Mouse (Mus musculus): ENCODE data around the gene Cops9. TPM values are rescaled to one million over a fixed set of nuclear protein-coding genes. Genes with fewer than 3 reads are reported as not detected.
A peak's percentile ranks its signal among the peaks of the same experiment; 100 is the strongest.

Gene Cops9
- polyA plus RNA-seq, 1 experiment: 221 TPM

GRCm38 (mm10) chr1:92616046-92616445 lies 25.7 kb downstream of the Cops9 start:
- Histone ChIP-seq H3K27ac (ENCODE audit: insufficient read depth, low read depth, low read length) (no peak overlapping the region), H3K4me1 (ENCODE audit: control insufficient read depth, insufficient read depth, low read length) (no peaks in the 10 kb centered on the region), H3K4me3 (ENCODE audit: insufficient read depth, low read length) (no peak overlapping the region)
- TF ChIP-seq CTCF (IDR thresholded peaks at IDR 0.05; ENCODE audit: low read depth, low read length) (no peak), POLR2A (IDR thresholded peaks at IDR 0.05; ENCODE audit: borderline replicate concordance, low read depth, low read length) (no peak)

- H3K4me1 ChIP-seq (ENCODE audit: control insufficient read depth, insufficient read depth, low read length): no peaks in the 10 kb centered on the region
- TF ChIP-seq CTCF (IDR thresholded peaks at IDR 0.05; ENCODE audit: low read depth, low read length) (no peak), POLR2A (IDR thresholded peaks at IDR 0.05; ENCODE audit: borderline replicate concordance, low read depth, low read length) (no peak)
These were observed 27.3 kb downstream of the Cops9 start for GRCm38 (mm10) chr1:92614516-92614915.

GRCm38 (mm10) chr1:92613175-92613574 lies 28.6 kb downstream of the Cops9 start:
- Histone ChIP-seq H3K27ac (ENCODE audit: insufficient read depth, low read depth, low read length) (no peak overlapping the region), H3K4me3 (ENCODE audit: insufficient read depth, low read length) (no peak overlapping the region), H3K4me1 (ENCODE audit: control insufficient read depth, insufficient read depth, low read length) (no peaks in the 10 kb centered on the region)
- TF ChIP-seq POLR2A (IDR thresholded peaks at IDR 0.05; ENCODE audit: borderline replicate concordance, low read depth, low read length) (no peak), CTCF (IDR thresholded peaks at IDR 0.05; ENCODE audit: low read depth, low read length) (no peak)

More at GRCm38 (mm10) chr1:92614516-92614915, 27.3 kb downstream of the Cops9 start:
- Histone ChIP-seq H3K4me3 (ENCODE audit: insufficient read depth, low read length) (no peak overlapping the region), H3K27ac (ENCODE audit: insufficient read depth, low read depth, low read length) (no peak overlapping the region)

- TF ChIP-seq POLR2A (IDR thresholded peaks at IDR 0.05; ENCODE audit: borderline replicate concordance, low read depth, low read length): no peak
- peak; percentile 96 for TF ChIP-seq CTCF (IDR thresholded peaks at IDR 0.05; ENCODE audit: low read depth, low read length)
- Histone ChIP-seq H3K4me1 (ENCODE audit: control insufficient read depth, insufficient read depth, low read length) (no peaks in the 10 kb centered on the region), H3K27ac (ENCODE audit: insufficient read depth, low read depth, low read length) (no peak overlapping the region), H3K4me3 (ENCODE audit: insufficient read depth, low read length) (no peak overlapping the region)
These were observed 30.8 kb downstream of the Cops9 start for GRCm38 (mm10) chr1:92611008-92611407.

GRCm38 (mm10) chr1:92607711-92608110 lies 34.1 kb downstream of the Cops9 start:
- Histone ChIP-seq H3K4me3 (ENCODE audit: insufficient read depth, low read length) (no peak overlapping the region), H3K4me1 (ENCODE audit: control insufficient read depth, insufficient read depth, low read length) (no peaks in the 10 kb centered on the region), H3K27ac (ENCODE audit: insufficient read depth, low read depth, low read length) (no peak overlapping the region)
- TF ChIP-seq POLR2A (IDR thresholded peaks at IDR 0.05; ENCODE audit: borderline replicate concordance, low read depth, low read length) (no peak), CTCF (IDR thresholded peaks at IDR 0.05; ENCODE audit: low read depth, low read length) (no peak)

- Histone ChIP-seq H3K4me1 (ENCODE audit: control insufficient read depth, insufficient read depth, low read length) (no peaks in the 10 kb centered on the region), H3K4me3 (ENCODE audit: insufficient read depth, low read length) (no peak within 1 kb of the TSS), H3K27ac (ENCODE audit: insufficient read depth, low read depth, low read length) (no peak within 1 kb of the TSS)
- TF ChIP-seq CTCF (IDR thresholded peaks at IDR 0.05; ENCODE audit: low read depth, low read length) (no peak), POLR2A (IDR thresholded peaks at IDR 0.05; ENCODE audit: borderline replicate concordance, low read depth, low read length) (no peak)
These were observed 36.3 kb downstream of the Cops9 start, which contains the start of gene Olfr1410 for GRCm38 (mm10) chr1:92605482-92605881. TSS of gene Olfr1410 (plus strand) at chr1:92605782.

GRCm38 (mm10) chr1:92596019-92596418 lies 45.8 kb downstream of the Cops9 start:
- TF ChIP-seq POLR2A (IDR thresholded peaks at IDR 0.05; ENCODE audit: borderline replicate concordance, low read depth, low read length) (no peak), CTCF (IDR thresholded peaks at IDR 0.05; ENCODE audit: low read depth, low read length) (no peak)
- no peaks in the 10 kb centered on the region for H3K4me1 ChIP-seq (ENCODE audit: control insufficient read depth, insufficient read depth, low read length)
- no peak overlapping the region for H3K27ac ChIP-seq (ENCODE audit: insufficient read depth, low read depth, low read length)
- H3K4me3 ChIP-seq (ENCODE audit: insufficient read depth, low read length): no peak overlapping the region

- TF ChIP-seq CTCF (IDR thresholded peaks at IDR 0.05; ENCODE audit: low read depth, low read length) (no peak), POLR2A (IDR thresholded peaks at IDR 0.05; ENCODE audit: borderline replicate concordance, low read depth, low read length) (no peak)
- Histone ChIP-seq H3K4me3 (ENCODE audit: insufficient read depth, low read length) (no peak within 1 kb of the TSS), H3K27ac (ENCODE audit: insufficient read depth, low read depth, low read length) (no peak within 1 kb of the TSS), H3K4me1 (ENCODE audit: control insufficient read depth, insufficient read depth, low read length) (no peaks in the 10 kb centered on the region)
These were observed 47.7 kb downstream of the Cops9 start, which contains the start of gene Olfr1411 for GRCm38 (mm10) chr1:92594111-92594510. TSS of gene Olfr1411 (plus strand) at chr1:92594411.

Other genes starting within 250 kb of the Cops9 start
- 107 and 123 TPM in 2 replicates for gene Ndufa10, start 168.1 kb downstream of the Cops9 start, polyA plus RNA-seq (2012; ENCODE audit: insufficient read depth, insufficient read length, missing spikeins)
- gene Olfr1416, start 156.9 kb downstream of the Cops9 start, polyA plus RNA-seq (2012; ENCODE audit: insufficient read depth, insufficient read length, missing spikeins): not detected in 2 replicates
- not detected in 2 replicates for gene Olfr1415, start 145.9 kb downstream of the Cops9 start, polyA plus RNA-seq (2012; ENCODE audit: insufficient read depth, insufficient read length, missing spikeins)
- not detected in 2 replicates for gene Olfr1414, start 123.3 kb downstream of the Cops9 start, polyA plus RNA-seq (2012; ENCODE audit: insufficient read depth, insufficient read length, missing spikeins)
- gene Olfr1413, start 70.7 kb downstream of the Cops9 start, polyA plus RNA-seq (2012; ENCODE audit: insufficient read depth, insufficient read length, missing spikeins): not detected in 2 replicates
- not detected in 2 replicates for gene Olfr1412, start 56.2 kb downstream of the Cops9 start, polyA plus RNA-seq (2012; ENCODE audit: insufficient read depth, insufficient read length, missing spikeins)
- not detected in 2 replicates for gene Olfr1411, start 47.6 kb downstream of the Cops9 start, polyA plus RNA-seq (2012; ENCODE audit: insufficient read depth, insufficient read length, missing spikeins)
- not detected in 2 replicates for gene Olfr1410, start 36.2 kb downstream of the Cops9 start, polyA plus RNA-seq (2012; ENCODE audit: insufficient read depth, insufficient read length, missing spikeins)
- gene Olfr12, start 24.2 kb downstream of the Cops9 start, polyA plus RNA-seq (2012; ENCODE audit: insufficient read depth, insufficient read length, missing spikeins): not detected in 2 replicates
- 0.80 TPM in 1 of 2 replicates, not detected in the other for gene Otos, start 6.9 kb upstream of the Cops9 start, polyA plus RNA-seq (2012; ENCODE audit: insufficient read depth, insufficient read length, missing spikeins)
- gene Gpc1, start 189.7 kb upstream of the Cops9 start, polyA plus RNA-seq (2012; ENCODE audit: insufficient read depth, insufficient read length, missing spikeins): 3.6 and 4.2 TPM in 2 replicates

All from bone marrow macrophage, adult 2 months (primary cell).